Mouse (Mus musculus) B cell, adult (primary cell): ENCODE data around the gene Ccar1. TPM values are rescaled to one million over a fixed set of nuclear protein-coding genes. Genes with fewer than 3 reads are reported as not detected.

Source experiments
- total RNA-seq: library from RNA; stranded (reverse); gene quantifications from 4 replicates; pipeline ENCODE4 v1.2.4, GENCODE M21; 2023; ENCODE audit not compliant: inconsistent age

The Ccar1 gene
- 106 to 154 TPM (median 150 TPM) in 4 replicates for total RNA-seq

GRCm38 (mm10) chr10:62792177-62793090 lies at the start of gene Ccar1:
Ccar1 (minus strand) TSS chr10:62792286.

GRCm38 (mm10) chr10:62725771-62726687 lies 66.1 kb downstream of the Ccar1 start, which contains the start of gene Stox1:
Stox1 (minus strand) TSS chr10:62726128.

Other genes starting within 250 kb of the Ccar1 start
- 24.5 to 27.9 TPM (median 25.2 TPM) in 4 replicates for gene Kif1bp, start 213.8 kb downstream of the Ccar1 start, total RNA-seq
- 146 to 160 TPM (median 154 TPM) in 4 replicates for gene Ddx21, start 190.0 kb downstream of the Ccar1 start, total RNA-seq
- 145 to 151 TPM (median 149 TPM) in 4 replicates for gene Ddx50, start 141.1 kb downstream of the Ccar1 start, total RNA-seq
- 0.16 to 0.72 TPM (median 0.36 TPM) in 3 of 4 replicates, not detected in the other for gene Stox1, start 66.2 kb downstream of the Ccar1 start, total RNA-seq
- gene Tet1, start 116.7 kb upstream of the Ccar1 start, total RNA-seq: 6.1 to 8.7 TPM (median 7.1 TPM) in 4 replicates
- 12.0 to 17.3 TPM (median 14.8 TPM) in 4 replicates for gene Slc25a16, start 128.3 kb upstream of the Ccar1 start, total RNA-seq
- 1.8 to 4.3 TPM (median 2.3 TPM) in 4 replicates for gene Dna2, start 154.7 kb upstream of the Ccar1 start, total RNA-seq
- 27.5 to 41.1 TPM (median 34.5 TPM) in 4 replicates for gene Rufy2, start 187.9 kb upstream of the Ccar1 start, total RNA-seq
- gene Hnrnph3, start 231.9 kb upstream of the Ccar1 start, total RNA-seq: 93.8 to 104 TPM (median 103 TPM) in 4 replicates
- 0.75 to 3.3 TPM (median 1.3 TPM) in 4 replicates for gene Pbld2, start 232.0 kb upstream of the Ccar1 start, total RNA-seq